Mouse (Mus musculus): ENCODE data around the gene Nrg4.

The Nrg4 gene

DNA sequence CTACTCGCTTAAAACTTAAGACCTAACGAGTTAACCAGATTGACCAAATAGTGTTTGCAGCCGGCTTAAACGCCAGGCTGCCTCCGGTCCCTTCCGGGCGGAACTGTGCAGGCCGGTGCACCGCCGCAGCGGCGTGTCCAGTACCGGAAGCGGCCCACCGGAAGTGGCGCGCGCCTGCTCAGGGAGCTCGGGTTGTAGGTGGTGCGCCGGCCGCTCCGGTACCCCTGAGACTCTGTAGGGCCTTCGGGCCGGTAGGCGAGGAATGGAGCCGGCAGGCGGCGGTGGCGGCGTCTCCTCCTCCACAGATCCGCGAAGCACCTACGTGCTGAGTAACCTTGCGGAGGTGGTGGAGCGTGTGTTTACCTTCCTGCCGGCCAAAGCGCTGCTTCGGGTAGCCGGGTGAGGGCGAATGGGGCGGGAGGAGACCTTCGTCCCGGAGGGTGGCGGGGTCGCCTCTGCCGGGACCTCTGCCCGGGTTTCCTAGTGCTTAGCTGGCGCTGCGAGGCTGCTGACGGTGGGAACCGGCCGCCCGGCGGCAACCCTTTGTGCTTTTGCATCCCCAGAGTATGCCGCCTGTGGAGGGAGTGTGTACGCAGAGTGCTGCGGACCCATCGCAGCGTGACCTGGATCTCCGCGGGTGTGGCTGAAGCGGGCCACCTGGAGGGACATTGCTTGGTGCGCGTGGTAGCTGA lies 117.7 kb downstream of the Nrg4 start, which contains the start of gene Fbxo22:
Gene Fbxo22, plus strand, starts transcription at position 136 of the 692 bp plus-strand sequence.
- DNase-seq: peak; percentile 88

DNA sequence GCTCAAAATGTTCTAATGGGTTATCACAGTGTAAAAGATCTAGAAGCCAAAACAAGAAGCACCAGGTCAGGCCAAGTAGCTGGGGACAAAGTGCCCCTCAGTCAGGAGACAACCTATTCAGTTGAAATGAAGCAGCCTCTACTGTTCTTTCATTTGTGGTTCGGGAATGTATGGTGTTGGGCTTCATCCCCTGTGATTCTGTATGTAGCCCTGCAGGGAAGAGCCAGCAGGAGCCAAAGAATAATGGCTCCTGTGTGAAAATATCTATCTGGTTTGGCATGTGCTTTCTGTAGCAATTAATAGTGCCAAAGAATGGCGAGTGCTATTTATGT lies 118.2 kb downstream of the Nrg4 start:
- no peak for DNase-seq

DNA sequence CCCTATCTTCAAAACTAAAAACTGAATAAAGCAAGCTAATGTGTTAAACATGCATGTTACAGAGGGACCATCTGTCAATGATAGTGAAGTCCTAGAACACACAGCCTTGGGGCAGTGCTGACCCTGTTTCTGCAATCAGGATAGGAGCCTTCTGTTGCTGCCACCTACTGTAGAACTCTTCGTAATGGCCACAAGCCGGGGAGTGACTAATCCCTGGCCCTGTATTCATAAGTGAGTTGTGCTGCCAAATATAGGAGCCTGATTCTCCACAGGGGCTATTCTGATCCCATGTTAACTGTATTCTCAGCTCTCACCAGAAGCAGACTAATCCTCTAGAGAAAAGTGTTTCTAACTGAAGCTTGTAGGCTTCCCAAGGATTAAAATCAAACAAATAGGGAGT lies 127.3 kb downstream of the Nrg4 start:
- DNase-seq: peak; percentile 77

DNA sequence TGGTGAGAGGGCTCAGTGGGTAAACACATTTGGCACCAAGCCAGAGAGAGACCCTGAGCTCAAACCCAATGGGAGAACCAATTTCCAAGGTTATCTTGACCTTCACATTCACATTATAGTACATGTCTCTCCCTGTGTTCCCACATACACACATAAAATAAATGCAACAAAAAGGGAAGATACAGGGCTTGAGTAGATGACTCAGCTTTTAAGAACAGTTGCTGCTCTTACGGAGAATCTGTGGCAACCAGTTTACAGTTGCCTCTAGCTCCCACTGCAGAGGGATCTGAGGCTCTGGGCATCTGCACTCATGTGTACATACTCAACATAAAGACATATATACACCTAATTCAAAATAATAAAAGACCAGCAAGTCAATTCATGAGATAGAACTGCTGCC lies 128.4 kb downstream of the Nrg4 start:
- DNase-seq: no peak

DNA sequence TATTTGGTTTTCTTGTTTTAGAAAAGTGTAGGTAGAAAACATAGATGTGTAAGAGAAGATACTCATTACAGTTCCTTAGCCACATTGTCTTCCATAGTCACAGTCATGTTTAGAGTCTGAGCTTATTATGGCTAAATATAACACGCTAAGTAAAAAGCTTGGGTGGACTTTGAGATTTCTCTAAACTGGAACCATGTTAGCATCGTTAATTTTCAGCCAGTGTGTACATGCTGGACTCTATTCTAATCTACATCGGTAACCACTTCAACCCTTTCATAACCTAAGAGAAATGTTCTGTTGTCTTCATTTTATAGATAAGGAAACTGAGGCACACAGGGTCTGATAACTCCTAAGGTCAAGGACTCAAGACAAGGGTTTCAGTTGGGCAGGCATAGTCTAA lies 130.8 kb downstream of the Nrg4 start:
- DNase-seq: no peak

GRCm38 (mm10) chr9:55174235-55174634 lies 152.4 kb downstream of the Nrg4 start:
- no peak for DNase-seq

GRCm38 (mm10) chr9:55172195-55172685 lies 154.4 kb downstream of the Nrg4 start:
- DNase-seq: no peak

- no peak for DNase-seq
Measured at GRCm38 (mm10) chr9:55170655-55171412, 155.8 kb downstream of the Nrg4 start.
